Mouse (Mus musculus) cerebellum, adult 9-10 months (tissue): ENCODE measurements around the gene 4933415A04Rik.
A peak's percentile ranks its signal among the peaks of the same experiment; 100 is the strongest.

Experiments used
- DNase-seq: peaks from one replicate; pipeline ENCODE4 v3.0.0; 2022

The 4933415A04Rik gene

GRCm38 (mm10) chr11:43586324-43587090, at the start of gene 4933415A04Rik:
Gene 4933415A04Rik, plus strand, starts transcription at chr11:43587040.
- peak; percentile 86 for DNase-seq

- no peak for DNase-seq
Observed at GRCm38 (mm10) chr11:43537074-43537473, 49.8 kb upstream of the 4933415A04Rik start.

- DNase-seq = no peak
Observed at GRCm38 (mm10) chr11:43539863-43540262, 47.0 kb upstream of the 4933415A04Rik start.

- no peak for DNase-seq
Observed at GRCm38 (mm10) chr11:43543711-43544466, 43.0 kb upstream of the 4933415A04Rik start.

GRCm38 (mm10) chr11:43544819-43545218, 42.0 kb upstream of the 4933415A04Rik start:
- DNase-seq = no peak

GRCm38 (mm10) chr11:43545873-43546475, 40.9 kb upstream of the 4933415A04Rik start:
- no peak for DNase-seq

GRCm38 (mm10) chr11:43546678-43547077, 40.2 kb upstream of the 4933415A04Rik start:
- DNase-seq = no peak

- DNase-seq = peak; percentile 87
Observed at GRCm38 (mm10) chr11:43548148-43548547, 38.7 kb upstream of the 4933415A04Rik start.

- no peak for DNase-seq
Observed at GRCm38 (mm10) chr11:43548657-43549435, 38.0 kb upstream of the 4933415A04Rik start.

- DNase-seq = peak; percentile 53
Observed at GRCm38 (mm10) chr11:43549701-43550100, 37.1 kb upstream of the 4933415A04Rik start.

GRCm38 (mm10) chr11:43551756-43552155, 35.1 kb upstream of the 4933415A04Rik start:
- no peak for DNase-seq

- no peak for DNase-seq
Observed at GRCm38 (mm10) chr11:43552675-43553074, 34.2 kb upstream of the 4933415A04Rik start.

- no peak for DNase-seq
Observed at GRCm38 (mm10) chr11:43556538-43556937, 30.3 kb upstream of the 4933415A04Rik start.

- no peak for DNase-seq
Observed at GRCm38 (mm10) chr11:43559515-43560292, 27.1 kb upstream of the 4933415A04Rik start.

- no peak for DNase-seq
Observed at GRCm38 (mm10) chr11:43563654-43564244, 23.1 kb upstream of the 4933415A04Rik start.

- DNase-seq = no peak
Observed at GRCm38 (mm10) chr11:43565414-43565813, 21.4 kb upstream of the 4933415A04Rik start.

GRCm38 (mm10) chr11:43565852-43566251, 21.0 kb upstream of the 4933415A04Rik start:
- no peak for DNase-seq

GRCm38 (mm10) chr11:43566696-43567095, 20.1 kb upstream of the 4933415A04Rik start:
- no peak for DNase-seq

- peak; percentile 60 for DNase-seq
Observed at GRCm38 (mm10) chr11:43568263-43568662, 18.6 kb upstream of the 4933415A04Rik start.

- DNase-seq = no peak
Observed at GRCm38 (mm10) chr11:43569188-43569587, 17.7 kb upstream of the 4933415A04Rik start.

GRCm38 (mm10) chr11:43569595-43569994, 17.2 kb upstream of the 4933415A04Rik start:
- peak; percentile 94 for DNase-seq

- DNase-seq = no peak
Observed at GRCm38 (mm10) chr11:43575061-43575375, 11.8 kb upstream of the 4933415A04Rik start.
